Mouse (Mus musculus) embryo, embryonic 11 days (tissue): ENCODE data around the gene Shroom4.
"Not testable (repeated sequence)": the region's sequence is repeated elsewhere in the genome, so short reads cannot be mapped to it uniquely, and the experiment has no call there.

Experiments
- DNase-seq: peaks from one replicate; pipeline ENCODE4 v3.0.0-alpha.2; 2015

The Shroom4 gene

GRCm38 (mm10) chrX:6399626-6400397, at the start of gene Shroom4:
Gene Shroom4, plus strand, starts transcription at chrX:6399854.
- DNase-seq, result peak; percentile 85

GRCm38 (mm10) chrX:6356876-6357275, 42.8 kb upstream of the Shroom4 start:
- DNase-seq, result no peak

- no peak for DNase-seq
These were observed 42.0 kb upstream of the Shroom4 start for GRCm38 (mm10) chrX:6357503-6358114.

GRCm38 (mm10) chrX:6368822-6369221, 30.8 kb upstream of the Shroom4 start:
- DNase-seq, result no peak

- DNase-seq, result no peak
These were observed 28.9 kb upstream of the Shroom4 start for GRCm38 (mm10) chrX:6370706-6371105.

GRCm38 (mm10) chrX:6393861-6394260, 5.8 kb upstream of the Shroom4 start:
- no peak for DNase-seq

- DNase-seq, result no peak
These were observed 461 bp upstream of the Shroom4 start for GRCm38 (mm10) chrX:6399193-6399592.

- DNase-seq, result peak; percentile 63
These were observed 855 bp downstream of the Shroom4 start for GRCm38 (mm10) chrX:6400398-6401020.

GRCm38 (mm10) chrX:6402921-6403320, 3.3 kb downstream of the Shroom4 start:
- no peak for DNase-seq

- no peak for DNase-seq
These were observed 9.5 kb downstream of the Shroom4 start for GRCm38 (mm10) chrX:6409114-6409513.

- no peak for DNase-seq
These were observed 15.8 kb downstream of the Shroom4 start for GRCm38 (mm10) chrX:6415412-6415811.

- no peak for DNase-seq
These were observed 16.3 kb downstream of the Shroom4 start for GRCm38 (mm10) chrX:6415936-6416335.

- no peak for DNase-seq
These were observed 18.5 kb downstream of the Shroom4 start for GRCm38 (mm10) chrX:6418140-6418539.

- no peak for DNase-seq
These were observed 35.6 kb downstream of the Shroom4 start for GRCm38 (mm10) chrX:6435260-6435659.

- no peak for DNase-seq
These were observed 46.8 kb downstream of the Shroom4 start for GRCm38 (mm10) chrX:6446422-6446821.

- DNase-seq, result no peak
These were observed 48.3 kb downstream of the Shroom4 start for GRCm38 (mm10) chrX:6448001-6448400.

- DNase-seq, result no peak
These were observed 53.6 kb downstream of the Shroom4 start for GRCm38 (mm10) chrX:6453220-6453619.

- DNase-seq, result not testable (repeated sequence)
These were observed 69.6 kb downstream of the Shroom4 start for GRCm38 (mm10) chrX:6469251-6469650.

GRCm38 (mm10) chrX:6472563-6472962, 72.9 kb downstream of the Shroom4 start:
- DNase-seq, result not testable (repeated sequence)

- DNase-seq, result no peak
These were observed 75.5 kb downstream of the Shroom4 start for GRCm38 (mm10) chrX:6475177-6475576.

- DNase-seq, result no peak
These were observed 82.6 kb downstream of the Shroom4 start for GRCm38 (mm10) chrX:6482268-6482667.

- DNase-seq, result peak; percentile 27
These were observed 84.2 kb downstream of the Shroom4 start for GRCm38 (mm10) chrX:6483817-6484216.

- DNase-seq, result no peak
These were observed 90.8 kb downstream of the Shroom4 start for GRCm38 (mm10) chrX:6490433-6490832.

GRCm38 (mm10) chrX:6495456-6495855, 95.8 kb downstream of the Shroom4 start:
- no peak for DNase-seq
